Mouse (Mus musculus) ES-E14 (cell line): ENCODE data around the gene Mri1. TPM values are rescaled to one million over a fixed set of nuclear protein-coding genes. Genes with fewer than 3 reads are reported as not detected.

Experiments used
- DNase-seq: peaks from one replicate; pipeline ENCODE4 v3.0.0-alpha.2; 2013; ENCODE audit warnings: low read depth, low spot score
- H3K27ac ChIP-seq: 2 replicates; pipeline ENCODE4 v1.5.1; 2012; ENCODE audit warnings: low read depth, mild to moderate bottlenecking, low read length, moderate library complexity, mixed read lengths; ENCODE audit not compliant: poor library complexity, insufficient read depth, severe bottlenecking
- H3K36me3 ChIP-seq: 2 replicates; pipeline ENCODE4 v1.6.1; 2012; ENCODE audit warnings: mild to moderate bottlenecking, low read length, moderate library complexity, mixed read lengths; ENCODE audit not compliant: control insufficient read depth, poor library complexity, insufficient read depth, severe bottlenecking
- H3K4me1 ChIP-seq, 2 experiments: fragments of 150-350 bp in 1 of 2; sonication (generic) in 1 of 2; 2 replicates each; pipeline ENCODE4 v1.6.1; 2012; ENCODE audit warnings: low read length in 2 of 2, mild to moderate bottlenecking in 1 of 2, mixed read lengths in 1 of 2; ENCODE audit not compliant: control insufficient read depth in 2 of 2, insufficient read depth in 2 of 2, poor library complexity in 1 of 2
- H3K4me3 ChIP-seq, 2 experiments: fragments of 150-350 bp in 1 of 2; sonication (generic) in 1 of 2; 2 replicates each; pipeline ENCODE4 v1.5.1; 2012; ENCODE audit warnings: low read length in 2 of 2, low read depth in 1 of 2, mild to moderate bottlenecking in 1 of 2, mixed read lengths in 1 of 2; ENCODE audit not compliant: insufficient read depth in 1 of 2, poor library complexity in 1 of 2, severe bottlenecking in 1 of 2
- H3K9ac ChIP-seq: 2 replicates; pipeline ENCODE4 v1.6.1; 2012; ENCODE audit warnings: low read depth, mild to moderate bottlenecking, low read length, mixed read lengths; ENCODE audit not compliant: poor library complexity, insufficient read depth, severe bottlenecking
- H3K9me3 ChIP-seq: fragments of 150-350 bp; sonication (generic); 2 replicates; pipeline ENCODE4 v1.6.1; 2012; ENCODE audit warnings: low read depth, mild to moderate bottlenecking, low read length; ENCODE audit not compliant: control insufficient read depth, insufficient read depth
- CHD2 ChIP-seq: IDR thresholded peaks from 2 replicates; pipeline ENCODE4 v1.6.1; 2014; ENCODE audit warnings: mild to moderate bottlenecking, low read depth, low read length, inconsistent platforms
- HCFC1 ChIP-seq: IDR thresholded peaks from 2 replicates; pipeline ENCODE4 v1.6.1; 2012; ENCODE audit warnings: low read length, inconsistent platforms, borderline replicate concordance; ENCODE audit not compliant: insufficient read depth
- MAFK ChIP-seq: IDR thresholded peaks from 2 replicates; pipeline ENCODE4 v1.6.1; 2014; ENCODE audit warnings: mild to moderate bottlenecking, low read depth, low read length, inconsistent platforms; ENCODE audit not compliant: insufficient read depth
- ZC3H11A ChIP-seq: IDR thresholded peaks from 2 replicates; pipeline ENCODE4 v1.6.1; 2012; ENCODE audit warnings: low read depth, mild to moderate bottlenecking, inconsistent platforms, low read length, borderline replicate concordance
- ZNF384 ChIP-seq: IDR thresholded peaks from 2 replicates; pipeline ENCODE4 v1.6.1; 2012; ENCODE audit warnings: low read depth, low read length, inconsistent platforms
- in situ Hi-C, 2 experiments: fragments of 600-800 bp; cut with MboI; formaldehyde crosslinking; loops; one replicate each; pipeline ENCODE4 v1.15.1; 2025; ENCODE audit warnings: low sequenced_read_pairs in 2 of 2, inconsistent platforms in 1 of 2; ENCODE audit not compliant: unreplicated experiment in 2 of 2
- total RNA-seq: library from RNA; depleted of rRNA; stranded (reverse); fragments of 300-350 nt; gene quantifications from 2 replicates; pipeline ENCODE4 v1.2.3, GENCODE M21; 2012

The Mri1 gene
- total RNA-seq, 1 experiment = 32.7 TPM

DNA sequence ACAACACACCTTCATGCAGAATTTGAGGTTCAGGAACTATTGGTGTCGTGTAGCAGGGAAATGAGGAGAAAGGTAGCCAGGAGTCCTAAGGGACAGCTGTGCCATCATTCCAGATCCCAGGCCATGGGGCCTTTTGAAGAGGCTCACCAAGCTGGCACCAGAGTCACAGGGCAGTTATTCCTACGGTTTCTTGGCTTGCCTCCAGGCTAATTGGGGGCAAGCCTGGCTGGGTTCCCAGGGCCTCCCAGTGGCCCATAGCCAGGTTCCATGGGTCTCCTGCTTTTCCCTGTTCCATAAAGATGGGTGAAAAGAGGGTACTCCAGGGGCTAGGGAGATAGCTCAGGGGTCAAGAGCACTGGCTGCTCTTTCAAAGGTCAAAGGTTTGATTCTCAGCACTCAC is 15.3 kb downstream of the Mri1 start:
- H3K36me3 ChIP-seq = peaks cover 19% of the 10 kb centered on the region
- no peak overlapping the region for H3K9ac ChIP-seq
- DNase-seq = no peak
- H3K9me3 ChIP-seq = no peaks in the 10 kb centered on the region
- peaks cover 6 to 7% of the 10 kb centered on the region in 2 experiments for H3K4me1 ChIP-seq
- TF ChIP-seq HCFC1 = no peak
- TF ChIP-seq ZNF384 = no peak
- TF ChIP-seq CHD2 = no peak
- TF ChIP-seq MAFK = no peak
- no peak for TF ChIP-seq ZC3H11A
- no peak overlapping the region for H3K27ac ChIP-seq
- H3K4me3 ChIP-seq = no peak overlapping the region
- in situ Hi-C loops = no loop called here

DNA sequence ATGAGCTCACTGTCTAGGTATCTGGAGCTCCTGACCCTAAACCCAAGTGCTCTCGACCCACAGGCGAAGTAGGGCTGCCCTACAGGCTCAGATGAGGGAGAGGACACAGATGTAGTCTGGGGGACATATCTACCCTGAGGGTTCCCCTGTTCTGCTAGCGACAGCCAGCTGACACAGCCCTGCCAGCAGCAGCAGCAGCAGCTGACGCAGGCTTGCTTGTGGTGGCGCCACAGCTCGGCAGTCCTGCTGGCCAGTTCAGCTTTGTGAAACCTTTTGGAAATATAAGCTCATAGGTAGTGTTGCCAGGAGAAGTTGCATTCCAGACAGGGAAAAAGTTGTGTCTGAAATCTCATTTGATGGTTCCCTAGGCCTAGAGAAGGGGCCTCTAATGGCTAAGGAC is 16.0 kb downstream of the Mri1 start:
- H3K27ac ChIP-seq = no peak overlapping the region
- H3K9ac ChIP-seq = no peak overlapping the region

DNA sequence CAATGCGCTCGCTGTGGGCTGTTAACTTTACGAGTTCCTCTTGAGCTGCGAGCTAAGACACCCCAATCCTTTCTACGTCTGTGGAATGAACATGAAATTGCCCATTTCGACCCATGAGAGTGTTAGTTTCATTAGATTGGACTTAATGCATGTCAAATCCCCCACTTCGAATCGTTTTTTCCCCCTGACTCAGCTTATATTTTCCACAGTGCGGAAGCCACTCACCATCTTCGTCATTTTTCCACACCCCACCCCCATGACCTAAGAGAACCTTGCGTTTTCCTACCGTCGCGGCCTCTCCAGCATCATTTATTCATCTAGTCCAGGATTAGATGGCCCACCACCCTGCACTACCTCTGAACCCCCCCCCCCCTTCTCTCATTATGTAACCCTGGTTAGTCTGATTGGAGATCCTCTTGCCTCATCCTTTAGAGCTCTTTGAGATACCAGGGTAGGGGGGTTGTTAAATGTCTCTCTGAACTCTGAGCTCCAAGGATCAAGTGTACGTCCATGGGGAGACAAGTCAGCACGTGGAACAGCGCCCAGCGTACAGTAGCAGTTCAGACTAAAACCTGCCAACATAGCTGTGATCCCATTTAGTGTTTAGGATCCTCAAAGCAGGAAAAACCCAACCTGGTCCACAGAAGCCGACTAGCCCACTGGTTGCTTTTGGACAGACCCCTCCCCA is 19.4 kb downstream of the Mri1 start:
- peak overlapping the region; percentile 66 for H3K27ac ChIP-seq
- H3K9ac ChIP-seq = peak overlapping the region; percentile 65; the same call in 1 of the 2 replicates
- peak overlapping the region; percentile 57 to 72 for H3K4me3 ChIP-seq
- in situ Hi-C loops = no loop called here
- no peak for DNase-seq
- H3K36me3 ChIP-seq = 0 out of 2 replicates have a peak, but pooled peaks cover 2% of the 10 kb centered on the region
- peaks cover 6 to 10% of the 10 kb centered on the region in 2 experiments for H3K4me1 ChIP-seq
- TF ChIP-seq CHD2 = no peak
- no peak for TF ChIP-seq MAFK
- TF ChIP-seq ZNF384 = no peak
- TF ChIP-seq HCFC1 = no peak
- TF ChIP-seq ZC3H11A = no peak
- no peaks in the 10 kb centered on the region for H3K9me3 ChIP-seq

More for the DNA sequence above, 16.0 kb downstream of the Mri1 start:
- TF ChIP-seq ZC3H11A (no peak), CHD2 (no peak), ZNF384 (no peak)
- peaks cover 12% of the 10 kb centered on the region for H3K36me3 ChIP-seq
- no peaks in the 10 kb centered on the region for H3K9me3 ChIP-seq
- in situ Hi-C loops = no loop called here
- H3K4me3 ChIP-seq = no peak overlapping the region
- DNase-seq = no peak
- peaks cover 6 to 8% of the 10 kb centered on the region in 2 experiments for H3K4me1 ChIP-seq

DNA sequence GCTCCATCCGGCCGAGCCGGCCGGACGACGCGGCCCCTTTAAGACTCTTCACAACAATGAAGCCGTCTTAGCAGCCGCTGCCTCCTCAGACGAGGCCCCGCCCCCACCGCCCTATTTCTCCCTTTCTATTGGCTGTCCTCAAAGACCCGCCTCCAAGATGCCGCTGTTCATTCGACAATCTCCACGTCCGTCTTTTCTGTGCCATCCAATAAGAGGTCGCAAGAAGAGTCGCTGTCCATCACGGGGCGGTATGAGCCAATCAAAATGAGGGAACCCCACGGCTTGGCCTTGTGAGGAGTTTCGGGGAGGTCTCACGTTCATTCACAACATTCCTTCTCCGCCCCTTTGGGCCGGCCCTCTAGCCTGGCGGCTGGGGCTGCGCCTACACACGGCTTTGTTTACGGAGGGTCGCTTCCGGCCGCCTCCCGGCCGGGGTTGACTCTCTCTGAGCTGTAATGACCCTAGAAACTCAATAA is 20.1 kb downstream of the Mri1 start, which contains the start of gene Zswim4:
TSS of gene Zswim4 (minus strand) at position 58 of the 476 bp plus-strand sequence.
- Histone ChIP-seq H3K9me3 (no peaks in the 10 kb centered on the region), H3K4me1 (peaks cover 6 to 10% of the 10 kb centered on the region in 2 experiments), H3K27ac (peak within 1 kb of the TSS; percentile 66), H3K4me3 (peak within 1 kb of the TSS; percentile 87 to 88), H3K9ac (peak within 1 kb of the TSS; percentile 90), H3K36me3 (0 out of 2 replicates have a peak, but pooled peaks cover 2% of the 10 kb centered on the region)
- TF ChIP-seq CHD2 (peak; percentile 98), HCFC1 (no peak), ZC3H11A (no peak), ZNF384 (no peak), MAFK (no peak)
- in situ Hi-C loops = no loop called here
- peak; percentile 99 for DNase-seq

DNA sequence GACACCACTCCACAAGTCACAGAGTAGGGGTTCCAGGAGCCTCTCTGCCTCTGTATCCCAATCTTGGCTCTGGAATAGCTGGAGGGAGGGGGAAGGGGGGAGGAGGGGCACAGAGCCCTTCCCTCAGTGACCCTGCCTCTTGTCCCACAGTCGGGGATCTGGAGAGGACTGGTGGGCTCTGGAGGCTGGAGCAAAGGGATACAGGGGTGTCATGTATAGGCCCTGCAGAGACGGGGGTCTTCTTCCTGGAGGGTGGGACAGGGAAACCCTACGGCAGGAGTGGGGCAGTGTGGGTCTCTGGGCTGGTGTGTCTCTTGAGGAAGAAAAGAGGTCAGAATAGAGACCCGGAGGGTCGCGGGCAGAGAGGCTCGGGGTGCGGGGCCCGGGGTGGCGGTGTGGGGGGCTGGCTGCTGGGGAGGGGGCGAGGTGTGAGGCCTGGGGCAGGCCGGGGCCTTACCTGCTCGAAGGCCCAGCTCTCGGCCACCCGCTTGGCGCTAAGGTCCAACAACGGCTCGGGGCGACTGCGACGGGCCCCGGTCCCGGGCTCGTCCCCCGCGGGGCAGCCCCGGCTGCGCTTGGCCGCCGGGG is 20.6 kb downstream of the Mri1 start:
- no peak for TF ChIP-seq MAFK
- no peak for TF ChIP-seq CHD2
- TF ChIP-seq HCFC1 = no peak
- no peak for TF ChIP-seq ZC3H11A
- no peak for TF ChIP-seq ZNF384
- DNase-seq = no peak
- H3K27ac ChIP-seq = no peak overlapping the region
- H3K9me3 ChIP-seq = no peaks in the 10 kb centered on the region
- H3K4me3 ChIP-seq = peak overlapping the region; percentile 87 to 88
- peaks cover 2% of the 10 kb centered on the region; the same call in 1 of the 2 replicates for H3K36me3 ChIP-seq
- H3K4me1 ChIP-seq = peaks cover 6 to 10% of the 10 kb centered on the region in 2 experiments
- in situ Hi-C loops = no loop called here
- H3K9ac ChIP-seq = peak overlapping the region; percentile 90
